Mouse (Mus musculus) limb, embryonic 13.5 days (tissue): ENCODE results near the gene Rhoq. TPM values are rescaled to one million over a fixed set of nuclear protein-coding genes. Genes with fewer than 3 reads are reported as not detected.

ENCODE experiments used
- ATAC-seq: fragments of 200-750 bp; cut with Nextera tagmentation; 2 replicates; pipeline ENCODE4 v1.8.0; 2017; ENCODE audit warnings: low read depth, moderate number of reproducible peaks, moderate TSS enrichment; ENCODE audit not compliant: low FRiP score
- H3K27ac ChIP-seq: fragments of 300-500 bp; sonication (generic); 2 replicates; pipeline ENCODE4 v1.5.1; 2015; ENCODE audit warnings: inconsistent platforms, mild to moderate bottlenecking, moderate library complexity
- H3K27me3 ChIP-seq: fragments of 300-500 bp; sonication (generic); 2 replicates; pipeline ENCODE4 v1.6.1; 2015; ENCODE audit warnings: mild to moderate bottlenecking, inconsistent platforms
- H3K36me3 ChIP-seq: fragments of 300-500 bp; sonication (generic); 2 replicates; pipeline ENCODE4 v1.6.1; 2015; ENCODE audit warnings: inconsistent platforms, mild to moderate bottlenecking, moderate library complexity
- H3K4me1 ChIP-seq: fragments of 300-500 bp; sonication (generic); 2 replicates; pipeline ENCODE4 v1.6.1; 2015; ENCODE audit warnings: inconsistent platforms
- H3K4me2 ChIP-seq: fragments of 300-500 bp; sonication (generic); replicated peaks from 2 replicates; pipeline ENCODE4 v1.6.1; 2015; ENCODE audit warnings: inconsistent platforms, mild to moderate bottlenecking, moderate library complexity
- H3K4me3 ChIP-seq: fragments of 300-500 bp; sonication (generic); 2 replicates; pipeline ENCODE4 v1.5.1; 2015; ENCODE audit warnings: moderate library complexity, mild to moderate bottlenecking, inconsistent platforms
- H3K9ac ChIP-seq: fragments of 300-500 bp; sonication (generic); 2 replicates; pipeline ENCODE4 v1.6.1; 2015; ENCODE audit warnings: mild to moderate bottlenecking, inconsistent platforms
- H3K9me3 ChIP-seq: fragments of 300-500 bp; sonication (generic); 2 replicates; pipeline ENCODE4 v1.6.1; 2016; ENCODE audit warnings: inconsistent platforms
- WGBS: fragments of 180-500 bp; shearing (Covaris S2); methylation state at CpG from one replicate; pipeline ENCODE4 v1.1.7; 2015; 5-methylcytosine and 5-hydroxymethylcytosine counted together
- polyA plus RNA-seq: library from polyadenylated mRNA; unstranded; fragments of >200 nt; fragmentation: Nextera tagmentation; extraction: Ambion mirVana; gene quantifications from 2 replicates; pipeline ENCODE4 v1.2.1, GENCODE M21; 2015

Gene Rhoq
- polyA plus RNA-seq, 1 experiment from 2014 or later, result 24.6 TPM

GRCm38 (mm10) chr17:87024491-87025242, 61.8 kb downstream of the Rhoq start:
- no peaks in the 10 kb centered on the region for H3K27me3 ChIP-seq
- no peak overlapping the region for H3K27ac ChIP-seq
- peak overlapping the region; percentile 90 for H3K4me3 ChIP-seq
- H3K9me3 ChIP-seq, result no peaks in the 10 kb centered on the region
- peak; percentile 58 for ATAC-seq
- H3K9ac ChIP-seq, result peak overlapping the region; percentile 73
- H3K4me1 ChIP-seq, result peaks cover 16% of the 10 kb centered on the region
- H3K36me3 ChIP-seq, result peaks cover 22% of the 10 kb centered on the region
- under 1% methylated on average over 55 of the region's 55 CpGs for WGBS
- H3K4me2 ChIP-seq, result peak overlapping the region; percentile 91

GRCm38 (mm10) chr17:87025269-87025949, 62.5 kb downstream of the Rhoq start, which contains the start of the genes Pigf and Cript:
Gene Pigf, minus strand, starts transcription at chr17:87025406.
Gene Cript, plus strand, starts transcription at chr17:87025550.
- under 1% methylated on average over 43 of the region's 43 CpGs for whole genome bisulfite sequencing
- no peak within 1 kb of the TSS for H3K27ac ChIP-seq
- H3K4me1 ChIP-seq, result peaks cover 16% of the 10 kb centered on the region
- peak within 1 kb of the TSS; percentile 91 for H3K4me2 ChIP-seq
- peaks cover 22% of the 10 kb centered on the region for H3K36me3 ChIP-seq
- peak; percentile 100 for ATAC-seq
- H3K9ac ChIP-seq, result peak within 1 kb of the TSS; percentile 73
- no peaks in the 10 kb centered on the region for H3K9me3 ChIP-seq
- H3K27me3 ChIP-seq, result no peaks in the 10 kb centered on the region
- H3K4me3 ChIP-seq, result peak within 1 kb of the TSS; percentile 90

- Histone ChIP-seq H3K36me3 (peaks cover 34% of the 10 kb centered on the region), H3K4me1 (no peaks in the 10 kb centered on the region), H3K27ac (no peak overlapping the region), H3K4me2 (no peak overlapping the region), H3K9ac (no peak overlapping the region), H3K27me3 (no peaks in the 10 kb centered on the region), H3K9me3 (no peaks in the 10 kb centered on the region), H3K4me3 (no peak overlapping the region)
- no peak for ATAC-seq
- WGBS, result 57% methylated on average over 9 of the region's 10 CpGs
Observed at GRCm38 (mm10) chr17:87036141-87037073, 73.5 kb downstream of the Rhoq start.

GRCm38 (mm10) chr17:87038496-87038895, 75.6 kb downstream of the Rhoq start:
- Histone ChIP-seq H3K9ac (no peak overlapping the region), H3K4me1 (peaks cover 3% of the 10 kb centered on the region; the same call in 1 of the 2 replicates), H3K27ac (no peak overlapping the region), H3K36me3 (peaks cover 27% of the 10 kb centered on the region), H3K4me2 (no peak overlapping the region), H3K9me3 (no peaks in the 10 kb centered on the region), H3K27me3 (no peaks in the 10 kb centered on the region), H3K4me3 (no peak overlapping the region)
- ATAC-seq, result no peak
- WGBS, result 85% methylated on average over 5 of the region's 5 CpGs

GRCm38 (mm10) chr17:87041739-87042138, 78.9 kb downstream of the Rhoq start:
- H3K4me1 ChIP-seq, result peaks cover 3% of the 10 kb centered on the region; the same call in 1 of the 2 replicates
- H3K36me3 ChIP-seq, result peaks cover 11% of the 10 kb centered on the region; the same call in 1 of the 2 replicates
- 66% methylated on average over 19 of the region's 19 CpGs for WGBS
- no peak for ATAC-seq
- no peaks in the 10 kb centered on the region for H3K9me3 ChIP-seq
- H3K4me2 ChIP-seq, result no peak overlapping the region
- H3K9ac ChIP-seq, result no peak overlapping the region
- no peak overlapping the region for H3K27ac ChIP-seq
- H3K27me3 ChIP-seq, result no peaks in the 10 kb centered on the region
- H3K4me3 ChIP-seq, result no peak overlapping the region

GRCm38 (mm10) chr17:87044364-87044763, 81.5 kb downstream of the Rhoq start:
- H3K27ac ChIP-seq, result no peak overlapping the region
- under 1% methylated on average over 15 of the region's 15 CpGs for WGBS
- no peak overlapping the region for H3K4me2 ChIP-seq

GRCm38 (mm10) chr17:87044796-87045195, 81.9 kb downstream of the Rhoq start:
- Histone ChIP-seq H3K27ac (no peak overlapping the region), H3K4me2 (no peak overlapping the region), H3K9me3 (no peaks in the 10 kb centered on the region), H3K4me3 (no peak overlapping the region), H3K36me3 (no peaks in the 10 kb centered on the region), H3K27me3 (no peaks in the 10 kb centered on the region), H3K9ac (no peak overlapping the region), H3K4me1 (peaks cover 6% of the 10 kb centered on the region; the same call in 1 of the 2 replicates)
- no peak for ATAC-seq
- WGBS, result 84% methylated on average over 8 of the region's 8 CpGs

More at GRCm38 (mm10) chr17:87044364-87044763, 81.5 kb downstream of the Rhoq start:
- ATAC-seq, result peak; percentile 89
- Histone ChIP-seq H3K36me3 (no peaks in the 10 kb centered on the region), H3K9me3 (no peaks in the 10 kb centered on the region), H3K4me1 (peaks cover 3% of the 10 kb centered on the region; the same call in 1 of the 2 replicates), H3K9ac (no peak overlapping the region), H3K4me3 (no peak overlapping the region), H3K27me3 (no peaks in the 10 kb centered on the region)

Other genes with a start within 250 kb of the Rhoq start
- 2.8 and 3.4 TPM in 2 replicates for gene Epas1, start 209.4 kb upstream of the Rhoq start, polyA plus RNA-seq
- gene Tmem247, start 45.7 kb upstream of the Rhoq start, polyA plus RNA-seq, result not detected in 2 replicates
- gene Atp6v1e2, start 15.2 kb upstream of the Rhoq start, polyA plus RNA-seq, result not detected in 2 replicates
- 29.2 and 30.6 TPM in 2 replicates for gene Pigf, start 62.3 kb downstream of the Rhoq start, polyA plus RNA-seq
- 139 and 140 TPM in 2 replicates for gene Cript, start 62.5 kb downstream of the Rhoq start, polyA plus RNA-seq
- 15.9 and 16.2 TPM in 2 replicates for gene Socs5, start 144.6 kb downstream of the Rhoq start, polyA plus RNA-seq